Mouse (Mus musculus) kidney, adult 9 months (tissue): ENCODE data around the gene Fdxr.
A peak's percentile ranks its signal among the peaks of the same experiment; 100 is the strongest.

Experiments used
- DNase-seq: peaks from one replicate; pipeline ENCODE4 v3.0.0; 2022

Fdxr gene

GRCm38 (mm10) chr11:115267061-115267883 lies 9.6 kb downstream of the Fdxr start, which contains the start of gene Grin2c:
TSS of gene Grin2c (minus strand) at chr11:115267243.
- no peak for DNase-seq

- no peak for DNase-seq
These were observed 10.5 kb downstream of the Fdxr start for GRCm38 (mm10) chr11:115266400-115266778.

GRCm38 (mm10) chr11:115265771-115266399 lies 11.0 kb downstream of the Fdxr start:
- no peak for DNase-seq

GRCm38 (mm10) chr11:115264862-115265668 lies 11.8 kb downstream of the Fdxr start:
- no peak for DNase-seq

GRCm38 (mm10) chr11:115264136-115264861 lies 12.6 kb downstream of the Fdxr start:
- no peak for DNase-seq

GRCm38 (mm10) chr11:115262954-115263353 lies 13.9 kb downstream of the Fdxr start:
- no peak for DNase-seq

- DNase-seq: no peak
These were observed 17.7 kb downstream of the Fdxr start for GRCm38 (mm10) chr11:115259134-115259533.

GRCm38 (mm10) chr11:115257775-115258510 lies 18.9 kb downstream of the Fdxr start:
- DNase-seq: peak; percentile 31

- DNase-seq: no peak
These were observed 25.6 kb downstream of the Fdxr start for GRCm38 (mm10) chr11:115251258-115251657.

GRCm38 (mm10) chr11:115250405-115251090 lies 26.3 kb downstream of the Fdxr start:
- DNase-seq: no peak

- no peak for DNase-seq
These were observed 27.0 kb downstream of the Fdxr start for GRCm38 (mm10) chr11:115249721-115250404.

GRCm38 (mm10) chr11:115247945-115248344 lies 28.9 kb downstream of the Fdxr start:
- no peak for DNase-seq

GRCm38 (mm10) chr11:115247240-115247639 lies 29.6 kb downstream of the Fdxr start:
- DNase-seq: no peak

- DNase-seq: no peak
These were observed 30.5 kb downstream of the Fdxr start for GRCm38 (mm10) chr11:115246386-115246785.

- DNase-seq: peak; percentile 26
These were observed 32.0 kb downstream of the Fdxr start for GRCm38 (mm10) chr11:115244840-115245239.

- DNase-seq: no peak
These were observed 33.1 kb downstream of the Fdxr start for GRCm38 (mm10) chr11:115243783-115244182.

- DNase-seq: no peak
These were observed 34.1 kb downstream of the Fdxr start for GRCm38 (mm10) chr11:115242746-115243145.

- DNase-seq: no peak
These were observed 35.4 kb downstream of the Fdxr start for GRCm38 (mm10) chr11:115241402-115241801.

GRCm38 (mm10) chr11:115236570-115236969 lies 40.3 kb downstream of the Fdxr start:
- DNase-seq: no peak

GRCm38 (mm10) chr11:115234320-115235044 lies 42.4 kb downstream of the Fdxr start:
- no peak for DNase-seq
